Mouse (Mus musculus): Measurements from ENCODE around the gene Rps25. TPM values are rescaled to one million over a fixed set of nuclear protein-coding genes. Genes with fewer than 3 reads are reported as not detected.

Gene Rps25
- polyA plus RNA-seq, 1 experiment from 2014 or later = 1,444 TPM

GRCm38 (mm10) chr9:44379054-44379834 lies 27.7 kb upstream of the Rps25 start, which contains the start of gene Hyou1:
Gene Hyou1, plus strand, starts transcription at chr9:44379490.
- H3K4me3 ChIP-seq (ENCODE audit: low read length) = peak within 1 kb of the TSS; percentile 87
- H3K9ac ChIP-seq (replicated peaks; ENCODE audit: low read length) = peak within 1 kb of the TSS; percentile 90
- peak; percentile 98 for ATAC-seq (ENCODE audit: low FRiP score, low TSS enrichment)
- H3K4me1 ChIP-seq (ENCODE audit: insufficient read depth, low read length) = peaks cover 17% of the 10 kb centered on the region
- H3K36me3 ChIP-seq (ENCODE audit: insufficient read depth, low read length) = peaks cover 33% of the 10 kb centered on the region
- under 1% methylated on average over 83 of the region's 83 CpGs for WGBS
- H3K9me3 ChIP-seq (ENCODE audit: low read length) = no peaks in the 10 kb centered on the region
- H3K27ac ChIP-seq (ENCODE audit: low read length) = peak within 1 kb of the TSS; percentile 93
- H3K27me3 ChIP-seq (ENCODE audit: insufficient read depth, low read length) = no peaks in the 10 kb centered on the region
- H3K4me2 ChIP-seq (replicated peaks; ENCODE audit: low read depth, low read length) = peak within 1 kb of the TSS; percentile 96

DNA sequence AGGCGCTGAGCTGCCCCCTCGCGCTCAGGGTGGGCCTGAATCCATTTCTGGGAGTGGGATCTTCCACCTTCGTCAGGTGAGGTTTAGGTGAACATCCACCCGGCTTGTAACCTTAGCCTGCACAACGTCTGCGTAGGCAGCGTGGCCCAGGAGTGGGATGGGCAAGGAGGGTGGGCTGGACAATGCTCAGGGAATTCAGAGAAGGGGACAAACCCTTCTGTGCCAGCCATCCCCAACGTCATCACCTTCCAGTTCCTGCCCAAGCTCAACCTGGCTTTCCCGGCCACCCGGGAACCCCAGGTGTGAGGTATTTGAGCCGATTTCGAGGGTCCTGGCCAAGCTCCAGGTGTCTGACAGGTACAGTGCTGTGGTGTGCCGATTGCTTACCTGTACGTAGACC lies 27.1 kb upstream of the Rps25 start:
- 7% methylated on average over 15 of the region's 15 CpGs for WGBS
- H3K4me3 ChIP-seq (ENCODE audit: low read length) = peak overlapping the region; percentile 87
- H3K4me1 ChIP-seq (ENCODE audit: insufficient read depth, low read length) = peaks cover 17% of the 10 kb centered on the region

GRCm38 (mm10) chr9:44384596-44384995 lies 22.3 kb upstream of the Rps25 start:
- Histone ChIP-seq H3K36me3 (ENCODE audit: insufficient read depth, low read length) (peaks cover 82% of the 10 kb centered on the region), H3K4me1 (ENCODE audit: insufficient read depth, low read length) (peaks cover 12% of the 10 kb centered on the region), H3K9ac (replicated peaks; ENCODE audit: low read length) (no peak overlapping the region), H3K27me3 (ENCODE audit: insufficient read depth, low read length) (no peaks in the 10 kb centered on the region), H3K27ac (ENCODE audit: low read length) (no peak overlapping the region), H3K4me3 (ENCODE audit: low read length) (no peak overlapping the region), H3K9me3 (ENCODE audit: low read length) (no peaks in the 10 kb centered on the region), H3K4me2 (replicated peaks; ENCODE audit: low read depth, low read length) (no peak overlapping the region)
- WGBS = 90% methylated on average over 13 of the region's 13 CpGs
- ATAC-seq (ENCODE audit: low FRiP score, low TSS enrichment) = no peak

More for the DNA sequence above, 27.1 kb upstream of the Rps25 start:
- Histone ChIP-seq H3K27me3 (ENCODE audit: insufficient read depth, low read length) (no peaks in the 10 kb centered on the region), H3K9ac (replicated peaks; ENCODE audit: low read length) (peak overlapping the region; percentile 90), H3K9me3 (ENCODE audit: low read length) (no peaks in the 10 kb centered on the region), H3K27ac (ENCODE audit: low read length) (peak overlapping the region; percentile 88), H3K36me3 (ENCODE audit: insufficient read depth, low read length) (peaks cover 39% of the 10 kb centered on the region), H3K4me2 (replicated peaks; ENCODE audit: low read depth, low read length) (peak overlapping the region; percentile 96)
- ATAC-seq (ENCODE audit: low FRiP score, low TSS enrichment) = peak; percentile 57

DNA sequence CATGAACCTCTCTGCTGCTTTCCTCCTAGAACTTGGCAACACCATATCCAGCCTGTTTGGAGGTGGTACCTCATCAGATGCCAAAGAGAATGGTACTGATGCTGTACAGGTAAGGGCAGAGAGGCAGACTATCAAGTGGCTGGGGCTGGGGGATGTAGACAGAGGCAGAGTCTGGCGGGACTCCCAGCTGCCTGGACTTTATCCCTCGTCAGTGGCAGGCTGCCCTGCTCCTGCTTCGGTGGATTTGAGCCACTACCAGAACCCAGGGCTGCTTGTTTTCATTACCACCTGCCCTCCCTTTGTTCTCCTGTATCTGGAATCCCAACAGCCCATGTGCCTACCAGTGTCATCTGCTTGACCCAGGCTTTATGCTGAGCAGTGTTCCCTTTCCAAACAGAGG lies 19.7 kb upstream of the Rps25 start:
- no peaks in the 10 kb centered on the region for H3K4me1 ChIP-seq (ENCODE audit: insufficient read depth, low read length)
- peaks cover 85% of the 10 kb centered on the region for H3K36me3 ChIP-seq (ENCODE audit: insufficient read depth, low read length)

GRCm38 (mm10) chr9:44389273-44389672 lies 17.7 kb upstream of the Rps25 start:
- WGBS = 66% methylated on average over 8 of the region's 8 CpGs
- peaks cover 72% of the 10 kb centered on the region for H3K36me3 ChIP-seq (ENCODE audit: insufficient read depth, low read length)
- H3K4me2 ChIP-seq (replicated peaks; ENCODE audit: low read depth, low read length) = no peak overlapping the region
- no peak for ATAC-seq (ENCODE audit: low FRiP score, low TSS enrichment)
- H3K27ac ChIP-seq (ENCODE audit: low read length) = no peak overlapping the region
- no peak overlapping the region for H3K4me3 ChIP-seq (ENCODE audit: low read length)
- H3K27me3 ChIP-seq (ENCODE audit: insufficient read depth, low read length) = no peaks in the 10 kb centered on the region
- no peak overlapping the region for H3K9ac ChIP-seq (replicated peaks; ENCODE audit: low read length)
- H3K9me3 ChIP-seq (ENCODE audit: low read length) = no peaks in the 10 kb centered on the region
- H3K4me1 ChIP-seq (ENCODE audit: insufficient read depth, low read length) = no peaks in the 10 kb centered on the region

More for the DNA sequence above, 19.7 kb upstream of the Rps25 start:
- 82% methylated on average over 3 of the region's 3 CpGs for WGBS
- no peak overlapping the region for H3K9ac ChIP-seq (replicated peaks; ENCODE audit: low read length)
- no peaks in the 10 kb centered on the region for H3K27me3 ChIP-seq (ENCODE audit: insufficient read depth, low read length)
- H3K9me3 ChIP-seq (ENCODE audit: low read length) = no peaks in the 10 kb centered on the region
- no peak overlapping the region for H3K4me3 ChIP-seq (ENCODE audit: low read length)
- no peak overlapping the region for H3K4me2 ChIP-seq (replicated peaks; ENCODE audit: low read depth, low read length)
- no peak for ATAC-seq (ENCODE audit: low FRiP score, low TSS enrichment)
- no peak overlapping the region for H3K27ac ChIP-seq (ENCODE audit: low read length)

DNA sequence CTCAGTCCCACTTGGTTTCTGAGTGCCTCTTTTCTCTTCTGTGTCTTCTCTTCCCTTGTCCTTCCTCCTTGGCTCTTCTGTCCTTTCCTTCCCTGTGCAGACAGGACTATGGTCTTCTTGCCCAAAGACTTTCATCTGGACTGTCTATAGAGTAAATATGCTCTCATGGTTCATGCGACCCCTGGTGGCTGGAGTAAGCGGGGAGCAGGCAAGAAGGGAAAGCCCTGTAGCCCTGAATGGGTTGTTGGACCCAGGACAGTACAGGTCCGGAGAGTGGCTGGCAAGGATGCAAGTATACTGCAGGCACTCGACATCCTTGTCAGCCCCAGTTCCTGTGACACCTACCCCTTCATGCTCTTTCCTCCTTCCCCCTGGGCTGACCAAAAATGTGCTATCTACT lies 15.5 kb upstream of the Rps25 start:
- Histone ChIP-seq H3K4me2 (replicated peaks; ENCODE audit: low read depth, low read length) (no peak overlapping the region), H3K9ac (replicated peaks; ENCODE audit: low read length) (no peak overlapping the region), H3K27me3 (ENCODE audit: insufficient read depth, low read length) (no peaks in the 10 kb centered on the region), H3K27ac (ENCODE audit: low read length) (no peak overlapping the region), H3K9me3 (ENCODE audit: low read length) (no peaks in the 10 kb centered on the region), H3K36me3 (ENCODE audit: insufficient read depth, low read length) (peaks cover 53% of the 10 kb centered on the region), H3K4me1 (ENCODE audit: insufficient read depth, low read length) (peaks cover 4% of the 10 kb centered on the region; the same call in 1 of the 2 replicates), H3K4me3 (ENCODE audit: low read length) (no peak overlapping the region)
- WGBS = 43% methylated on average over 4 of the region's 4 CpGs
- ATAC-seq (ENCODE audit: low FRiP score, low TSS enrichment) = peak; percentile 58; the same call in 1 of the 2 replicates

GRCm38 (mm10) chr9:44396684-44397411 lies 10.1 kb upstream of the Rps25 start, which contains the start of gene Slc37a4:
Gene Slc37a4, plus strand, starts transcription at chr9:44396852.
- peak within 1 kb of the TSS; percentile 81 for H3K9ac ChIP-seq (replicated peaks; ENCODE audit: low read length)
- H3K27ac ChIP-seq (ENCODE audit: low read length) = peak within 1 kb of the TSS; percentile 90
- under 1% methylated on average over 43 of the region's 43 CpGs for WGBS
- H3K4me3 ChIP-seq (ENCODE audit: low read length) = peak within 1 kb of the TSS; percentile 78
- peaks cover 32% of the 10 kb centered on the region; the same call in 1 of the 2 replicates for H3K4me1 ChIP-seq (ENCODE audit: insufficient read depth, low read length)
- peak within 1 kb of the TSS; percentile 83 for H3K4me2 ChIP-seq (replicated peaks; ENCODE audit: low read depth, low read length)
- ATAC-seq (ENCODE audit: low FRiP score, low TSS enrichment) = peak; percentile 98
- no peaks in the 10 kb centered on the region for H3K9me3 ChIP-seq (ENCODE audit: low read length)
- no peaks in the 10 kb centered on the region for H3K27me3 ChIP-seq (ENCODE audit: insufficient read depth, low read length)
- peaks cover 21% of the 10 kb centered on the region; the same call in 1 of the 2 replicates for H3K36me3 ChIP-seq (ENCODE audit: insufficient read depth, low read length)

DNA sequence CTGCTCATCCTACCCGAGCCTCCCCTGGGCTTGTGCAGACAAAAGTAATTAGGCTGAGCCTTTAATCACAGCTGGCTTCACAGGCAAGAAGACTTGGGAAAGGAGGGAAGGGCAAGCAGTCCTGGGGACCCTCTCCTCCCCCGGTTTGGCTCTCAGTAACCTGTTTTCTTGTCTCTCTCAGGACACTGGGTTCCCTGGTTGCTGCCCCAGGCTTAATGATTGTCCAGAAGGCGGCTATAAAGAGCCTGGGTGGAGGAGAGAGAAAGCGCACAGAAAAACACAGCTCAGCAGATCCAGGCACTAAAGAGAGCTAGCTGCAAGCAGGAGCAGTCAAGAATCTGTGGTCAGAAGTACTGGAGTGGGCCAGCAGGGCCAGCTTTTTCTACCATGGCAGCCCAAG lies 8.9 kb upstream of the Rps25 start:
- Histone ChIP-seq H3K36me3 (ENCODE audit: insufficient read depth, low read length) (peaks cover 23% of the 10 kb centered on the region), H3K4me1 (ENCODE audit: insufficient read depth, low read length) (peaks cover 32% of the 10 kb centered on the region; the same call in 1 of the 2 replicates), H3K4me2 (replicated peaks; ENCODE audit: low read depth, low read length) (peak overlapping the region; percentile 83), H3K27me3 (ENCODE audit: insufficient read depth, low read length) (no peaks in the 10 kb centered on the region), H3K9me3 (ENCODE audit: low read length) (no peaks in the 10 kb centered on the region), H3K27ac (ENCODE audit: low read length) (peak overlapping the region; percentile 90), H3K9ac (replicated peaks; ENCODE audit: low read length) (peak overlapping the region; percentile 58), H3K4me3 (ENCODE audit: low read length) (peak overlapping the region; percentile 78)
- WGBS = 3% methylated on average over 4 of the region's 4 CpGs
- ATAC-seq (ENCODE audit: low FRiP score, low TSS enrichment) = peak; percentile 14

DNA sequence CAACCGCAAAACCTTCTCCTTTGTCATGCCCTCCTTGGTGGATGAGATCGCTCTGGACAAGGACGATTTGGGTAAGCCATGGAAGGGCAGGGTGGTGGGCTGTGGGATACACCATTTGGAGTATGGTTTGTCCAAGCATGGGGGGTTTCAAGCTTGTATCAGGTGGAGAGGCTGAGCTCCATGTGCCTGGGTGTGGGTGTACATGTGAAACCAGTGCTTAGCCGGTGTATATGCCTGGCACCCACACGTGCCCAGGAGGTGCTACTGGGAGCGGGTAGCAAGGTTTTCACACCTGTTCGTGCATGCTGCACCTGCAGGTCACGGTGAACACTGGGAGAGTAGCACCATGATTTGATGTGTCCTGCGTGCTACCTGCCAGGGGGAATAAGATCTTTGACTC lies 8.4 kb upstream of the Rps25 start:
- ATAC-seq (ENCODE audit: low FRiP score, low TSS enrichment) = no peak
- Histone ChIP-seq H3K4me1 (ENCODE audit: insufficient read depth, low read length) (peaks cover 32% of the 10 kb centered on the region; the same call in 1 of the 2 replicates), H3K9me3 (ENCODE audit: low read length) (no peaks in the 10 kb centered on the region), H3K4me2 (replicated peaks; ENCODE audit: low read depth, low read length) (peak overlapping the region; percentile 83), H3K9ac (replicated peaks; ENCODE audit: low read length) (peak overlapping the region; percentile 58), H3K27ac (ENCODE audit: low read length) (peak overlapping the region; percentile 90), H3K4me3 (ENCODE audit: low read length) (peak overlapping the region; percentile 78), H3K36me3 (ENCODE audit: insufficient read depth, low read length) (peaks cover 27% of the 10 kb centered on the region), H3K27me3 (ENCODE audit: insufficient read depth, low read length) (no peaks in the 10 kb centered on the region)
- 69% methylated on average over 9 of the region's 9 CpGs for WGBS
